Mouse (Mus musculus): ENCODE results near the gene Uimc1.

- TF ChIP-seq ZKSCAN1 (IDR thresholded peaks at IDR 0.05; ENCODE audit: borderline replicate concordance, low read depth, low read length) (no peak), CTCF (conservative IDR thresholded peaks at IDR 0.05 in 1 of 2, IDR thresholded peaks at IDR 0.05 in 1 of 2; ENCODE audit: low read depth in 2 of 2, low read length in 2 of 2) (no peak), USF1 (IDR thresholded peaks at IDR 0.05; ENCODE audit: low read depth, low read length) (no peak), MEF2A (IDR thresholded peaks at IDR 0.05; ENCODE audit: borderline replicate concordance, low read depth, low read length) (no peak), MYC (IDR thresholded peaks at IDR 0.05; ENCODE audit: low read depth, low read length) (no peak), MAX (IDR thresholded peaks at IDR 0.05; ENCODE audit: low read length) (no peak), UBTF (IDR thresholded peaks at IDR 0.05; ENCODE audit: low read depth, low read length) (no peak), POLR2A (IDR thresholded peaks at IDR 0.05; ENCODE audit: low read depth, low read length) (no peak), NRF1 (IDR thresholded peaks at IDR 0.05; ENCODE audit: low read depth, low read length) (no peak)
Observed at GRCm38 (mm10) chr13:55092588-55092987, 7.5 kb downstream of the Uimc1 start.

All from CH12.LX (cell line).